Mouse (Mus musculus) ovary, adult 2 months (tissue): Measurements from ENCODE around the gene Gipr. TPM values are rescaled to one million over a fixed set of nuclear protein-coding genes. Genes with fewer than 3 reads are reported as not detected.

Source experiments
- polyA plus RNA-seq: library from polyadenylated mRNA; depleted of rRNA; stranded (reverse); fragments of >200 nt; gene quantifications from 2 replicates; pipeline ENCODE4 v1.2.3, GENCODE M21; 2012; rRNA removed

The Gipr gene
- polyA plus RNA-seq, result 0.46 and 0.69 TPM in 2 replicates

GRCm38 (mm10) chr7:19165656-19166423 is at the start of gene Gipr:
Gipr (minus strand) TSS chr7:19166127.

GRCm38 (mm10) chr7:19211996-19212755 is 46.2 kb upstream of the Gipr start, which contains the start of gene Gpr4:
Gpr4 (plus strand) TSS chr7:19212538.

DNA sequence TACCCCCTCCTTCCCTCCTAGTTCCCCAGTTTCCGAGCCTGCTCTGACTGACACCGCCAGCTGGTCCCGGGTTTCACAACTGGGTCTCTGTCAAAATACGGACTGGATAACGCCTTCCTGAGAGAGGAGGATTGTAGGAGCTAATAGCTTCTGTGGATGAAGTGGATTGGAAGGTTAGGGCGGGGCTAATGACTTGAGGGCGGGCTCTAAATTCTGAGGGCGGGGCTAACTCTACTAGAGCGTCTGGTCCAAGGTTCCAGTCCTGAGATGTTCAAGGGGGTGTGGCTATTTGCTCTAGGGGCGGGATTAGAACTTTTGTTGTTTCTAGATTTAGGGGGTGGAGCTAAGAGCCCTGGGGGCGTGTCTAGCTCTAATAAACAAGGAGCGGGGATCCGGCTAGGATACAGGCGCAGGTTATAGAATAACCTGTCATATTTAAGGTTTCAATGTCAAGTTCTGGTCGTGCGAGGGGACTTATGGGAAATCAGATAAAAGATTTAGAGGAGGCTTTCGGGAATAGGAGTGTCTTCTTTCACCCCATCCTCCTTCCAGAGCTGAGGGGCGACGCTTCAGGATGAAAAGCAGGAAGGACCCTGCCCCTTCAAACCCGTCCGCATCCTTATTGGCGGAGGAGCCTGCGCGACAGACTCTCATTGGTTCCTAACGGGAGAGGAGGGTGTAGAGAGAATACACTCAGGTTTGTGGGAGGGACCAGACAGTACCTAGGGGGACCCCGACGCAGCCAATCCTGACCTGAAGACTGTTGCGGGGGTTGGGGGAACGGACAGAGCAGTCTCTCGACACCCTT is 10.0 kb upstream of the Gipr start, which contains the start of gene Eml2:
Gene Eml2, plus strand, starts transcription at position 714 of the 808 bp plus-strand sequence.

GRCm38 (mm10) chr7:19149626-19150025 is 16.3 kb downstream of the Gipr start, which contains the start of gene Snrpd2:
Snrpd2 (plus strand) TSS chr7:19149722.

DNA sequence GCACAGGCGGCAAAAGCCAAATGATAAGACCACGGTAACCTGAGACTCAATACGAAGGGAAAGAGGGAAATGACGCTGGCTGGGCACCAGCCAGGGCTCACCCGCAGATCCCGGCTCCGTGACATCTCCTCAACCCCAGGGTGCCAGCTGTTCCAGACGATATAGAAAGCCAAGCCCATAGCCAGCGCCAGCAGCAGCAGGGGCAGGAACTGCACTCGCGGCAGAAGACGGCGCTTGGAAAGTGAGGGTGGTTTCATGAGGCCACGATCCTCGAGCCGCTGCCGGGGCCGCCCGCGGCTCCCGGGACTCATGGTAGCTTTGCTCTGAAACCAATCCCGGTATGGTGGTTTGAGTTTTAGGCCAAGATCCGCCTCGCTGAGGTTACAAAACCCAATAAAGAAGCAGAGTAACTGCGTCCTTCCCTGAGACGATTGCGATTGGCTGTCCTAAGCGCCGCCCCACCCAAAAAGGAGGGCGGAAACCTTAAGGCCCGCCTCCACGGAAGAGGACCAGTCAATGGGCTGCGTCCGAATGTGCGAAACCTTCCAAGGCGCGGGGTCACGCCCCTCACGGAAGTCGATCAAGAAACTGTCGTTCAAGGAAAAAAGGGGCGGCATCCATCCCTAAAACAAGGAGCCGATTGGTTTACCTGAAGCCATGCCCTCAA is 16.9 kb downstream of the Gipr start, which contains the start of gene Qpctl:
Gene Qpctl, minus strand, starts transcription at position 417 of the 667 bp plus-strand sequence.

DNA sequence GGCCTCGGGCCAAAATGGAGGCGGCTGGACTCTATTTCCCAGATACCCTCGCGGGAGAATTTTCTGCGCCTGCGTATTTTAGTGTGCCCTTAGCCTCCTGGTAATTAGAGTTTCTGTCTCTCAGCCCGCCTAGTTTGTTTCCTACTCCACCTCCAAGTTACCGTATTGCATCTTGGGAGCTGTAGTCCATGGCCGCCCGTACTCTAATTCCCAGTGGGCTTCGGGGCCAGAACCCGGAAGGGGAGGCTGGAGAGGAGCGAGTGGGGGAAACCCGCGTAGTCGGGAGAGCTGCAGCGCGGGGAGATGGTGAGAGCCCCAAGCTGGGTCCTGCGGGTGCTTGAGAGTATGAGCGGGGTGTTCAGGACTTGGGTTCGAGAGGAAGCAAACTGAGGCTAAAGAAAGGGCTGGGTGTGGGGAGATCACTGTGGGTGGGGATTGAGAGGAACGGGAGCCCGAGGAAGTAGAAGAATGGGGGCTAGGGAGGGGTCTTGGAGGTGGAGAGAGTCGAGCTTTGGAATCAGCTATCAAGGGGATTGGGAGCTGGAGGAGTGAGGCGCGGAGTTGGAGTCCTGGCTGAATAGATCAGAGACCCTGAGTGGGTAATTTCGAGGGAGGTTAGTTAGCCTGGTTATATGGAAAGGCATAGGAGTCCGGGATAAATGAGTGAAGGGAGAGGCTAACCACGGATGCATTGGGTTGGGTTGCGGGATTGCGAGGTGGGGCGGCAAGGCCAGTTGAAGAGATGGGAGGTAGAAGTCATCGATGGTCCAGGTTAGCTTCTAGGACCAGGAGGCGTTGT is 46.1 kb downstream of the Gipr start, which contains the start of gene Fbxo46:
Gene Fbxo46, plus strand, starts transcription at position 229 of the 799 bp plus-strand sequence.

DNA sequence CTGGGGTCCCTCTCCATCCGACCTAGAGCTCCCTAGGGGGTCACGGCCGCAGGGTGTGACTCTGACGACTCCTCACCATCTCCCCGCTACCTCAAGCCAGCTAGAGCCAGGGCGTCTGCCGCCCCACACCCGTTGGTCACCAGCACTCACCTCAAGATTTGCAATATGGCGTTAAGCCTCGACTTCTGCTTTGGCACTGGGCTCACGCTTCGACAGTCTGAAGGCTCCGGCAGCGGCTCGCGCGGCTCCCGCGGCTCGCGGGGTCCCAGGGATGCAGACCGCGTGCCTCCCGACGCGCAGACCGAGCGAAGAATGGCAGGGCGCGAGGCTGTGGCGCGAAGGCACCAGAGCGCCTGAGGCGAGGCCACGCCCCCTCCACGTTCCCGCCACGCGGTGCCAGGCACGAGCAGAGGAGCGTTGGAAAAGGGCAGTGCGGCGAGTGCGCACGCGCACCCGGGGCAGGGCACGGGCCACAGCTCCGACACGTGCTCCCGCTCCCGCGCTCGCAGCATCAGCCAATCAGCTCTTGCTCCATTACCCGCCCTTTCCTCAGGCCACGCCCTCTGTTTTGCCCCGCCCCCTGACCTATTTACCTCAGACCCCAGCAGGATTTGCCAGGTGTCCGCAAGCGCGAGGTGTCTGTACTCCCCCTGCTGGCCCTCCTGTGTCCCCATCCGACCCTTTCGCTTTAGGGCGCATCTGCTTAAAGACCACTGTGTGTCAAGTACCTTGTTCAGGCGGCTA is 47.7 kb downstream of the Gipr start, which contains the start of gene Gm4969:
Gene Gm4969, minus strand, starts transcription at position 341 of the 744 bp plus-strand sequence.

Other genes starting within 250 kb of the Gipr start
- 1.1 and 1.2 TPM in 2 replicates for gene Nova2, start 240.2 kb downstream of the Gipr start, polyA plus RNA-seq
- gene Nanos2, start 178.7 kb downstream of the Gipr start, polyA plus RNA-seq, result 1.5 and 1.7 TPM in 2 replicates
- gene Mypop, start 174.9 kb downstream of the Gipr start, polyA plus RNA-seq, result 27.5 and 29.2 TPM in 2 replicates
- 68.3 and 79.2 TPM in 2 replicates for gene Irf2bp1, start 162.1 kb downstream of the Gipr start, polyA plus RNA-seq
- gene Foxa3, start 142.6 kb downstream of the Gipr start, polyA plus RNA-seq, result 2.9 and 5.5 TPM in 2 replicates
- gene Sympk, start 141.8 kb downstream of the Gipr start, polyA plus RNA-seq, result 143 and 147 TPM in 2 replicates
- gene Rsph6a, start 111.4 kb downstream of the Gipr start, polyA plus RNA-seq, result 0.09 TPM in 1 of 2 replicates, not detected in the other
- gene Dmwd, start 89.9 kb downstream of the Gipr start, polyA plus RNA-seq, result 169 and 185 TPM in 2 replicates
- 478 and 584 TPM in 2 replicates for gene Dmpk, start 82.3 kb downstream of the Gipr start, polyA plus RNA-seq
- 117 and 130 TPM in 2 replicates for gene Six5, start 71.5 kb downstream of the Gipr start, polyA plus RNA-seq
- gene Gm4969, start 47.8 kb downstream of the Gipr start, polyA plus RNA-seq, result 0.26 and 0.76 TPM in 2 replicates
- 16.2 and 18.5 TPM in 2 replicates for gene Fbxo46, start 46.3 kb downstream of the Gipr start, polyA plus RNA-seq
- 15.1 and 19.6 TPM in 2 replicates for gene Qpctl, start 16.8 kb downstream of the Gipr start, polyA plus RNA-seq
- gene Snrpd2, start 16.4 kb downstream of the Gipr start, polyA plus RNA-seq, result 49.6 and 49.8 TPM in 2 replicates
- gene Eml2, start 10.3 kb upstream of the Gipr start, polyA plus RNA-seq, result 84.0 and 89.9 TPM in 2 replicates
- 11.0 and 12.7 TPM in 2 replicates for gene Gpr4, start 46.4 kb upstream of the Gipr start, polyA plus RNA-seq
- 40.3 and 44.6 TPM in 2 replicates for gene Opa3, start 62.2 kb upstream of the Gipr start, polyA plus RNA-seq
- gene Vasp, start 105.7 kb upstream of the Gipr start, polyA plus RNA-seq, result 197 and 215 TPM in 2 replicates
- 0.18 and 0.25 TPM in 2 replicates for gene Ppm1n, start 113.9 kb upstream of the Gipr start, polyA plus RNA-seq
- gene Rtn2, start 116.5 kb upstream of the Gipr start, polyA plus RNA-seq, result 31.9 and 40.5 TPM in 2 replicates
- 5.1 and 10.1 TPM in 2 replicates for gene Fosb, start 143.9 kb upstream of the Gipr start, polyA plus RNA-seq
- 35.4 and 52.6 TPM in 2 replicates for gene Ercc1, start 178.7 kb upstream of the Gipr start, polyA plus RNA-seq
- gene Cd3eap, start 193.4 kb upstream of the Gipr start, polyA plus RNA-seq, result 10.1 and 12.5 TPM in 2 replicates
- 19.9 and 21.5 TPM in 2 replicates for gene Ppp1r13l, start 193.6 kb upstream of the Gipr start, polyA plus RNA-seq
- gene Ercc2, start 215.9 kb upstream of the Gipr start, polyA plus RNA-seq, result 99.9 and 104 TPM in 2 replicates
- gene Klc3, start 238.0 kb upstream of the Gipr start, polyA plus RNA-seq, result 11.6 and 13.6 TPM in 2 replicates
- 1.5 and 2.0 TPM in 2 replicates for gene Ckm, start 238.6 kb upstream of the Gipr start, polyA plus RNA-seq